Mouse (Mus musculus) limb, embryonic 14.5 days (tissue): ENCODE data around the gene Cd59a. TPM values are rescaled to one million over a fixed set of nuclear protein-coding genes. Genes with fewer than 3 reads are reported as not detected.
A peak's percentile ranks its signal among the peaks of the same experiment; 100 is the strongest.

Source experiments
- ATAC-seq: fragments of 200-750 bp; cut with Nextera tagmentation; 2 replicates; pipeline ENCODE4 v1.8.0; 2017; ENCODE audit warnings: low read depth, moderate number of reproducible peaks, moderate TSS enrichment; ENCODE audit not compliant: low FRiP score
- DNase-seq: peaks from one replicate; pipeline ENCODE4 v3.0.0-alpha.2; 2015; ENCODE audit warnings: low spot score
- H3K27ac ChIP-seq: fragments of 300-500 bp; sonication (generic); replicated peaks from 2 replicates; pipeline ENCODE4 v1.5.1; 2014; ENCODE audit warnings: low read depth, mild to moderate bottlenecking, low read length, moderate library complexity, mixed read lengths
- H3K27me3 ChIP-seq: fragments of 300-500 bp; sonication (generic); 2 replicates; pipeline ENCODE4 v1.6.1; 2014; ENCODE audit warnings: low read length, mixed read lengths; ENCODE audit not compliant: control insufficient read depth, insufficient read depth
- H3K36me3 ChIP-seq: fragments of 300-500 bp; sonication (generic); 2 replicates; pipeline ENCODE4 v1.6.1; 2014; ENCODE audit warnings: mild to moderate bottlenecking, low read length, moderate library complexity, mixed read lengths; ENCODE audit not compliant: control insufficient read depth, insufficient read depth
- H3K4me1 ChIP-seq: fragments of 300-500 bp; sonication (generic); 2 replicates; pipeline ENCODE4 v1.6.1; 2014; ENCODE audit warnings: antibody characterized with exemption, low read length, mixed read lengths; ENCODE audit not compliant: control insufficient read depth, insufficient read depth
- H3K4me2 ChIP-seq: fragments of 300-500 bp; sonication (generic); replicated peaks from 2 replicates; pipeline ENCODE4 v1.6.1; 2014; ENCODE audit warnings: low read depth, mild to moderate bottlenecking, low read length, moderate library complexity; ENCODE audit not compliant: severe bottlenecking
- H3K4me3 ChIP-seq: fragments of 300-500 bp; sonication (generic); replicated peaks from 2 replicates; pipeline ENCODE4 v1.5.1; 2014; ENCODE audit warnings: low read length
- H3K9ac ChIP-seq: fragments of 300-500 bp; sonication (generic); 2 replicates; pipeline ENCODE4 v1.6.1; 2014; ENCODE audit warnings: mild to moderate bottlenecking, low read depth, low read length, moderate library complexity; ENCODE audit not compliant: severe bottlenecking
- H3K9me3 ChIP-seq: fragments of 300-500 bp; sonication (generic); 2 replicates; pipeline ENCODE4 v1.6.1; 2016; ENCODE audit warnings: low read length; ENCODE audit not compliant: control insufficient read depth
- POLR2A ChIP-seq: fragments of 200-500 bp; IDR thresholded peaks from 2 replicates; pipeline ENCODE4 v1.8.0; 2012; ENCODE audit warnings: inconsistent platforms, mild to moderate bottlenecking, moderate library complexity, borderline replicate concordance; ENCODE audit not compliant: insufficient read depth, insufficient read length; ENCODE audit errors: extremely low read depth
- WGBS: fragments of 180-500 bp; shearing (Covaris S2); extraction: QIAGEN DNeasy Blood & Tissue Kit; methylation state at CpG from one replicate; pipeline ENCODE4 v1.1.7; 2014; 5-methylcytosine and 5-hydroxymethylcytosine counted together
- polyA plus RNA-seq, 2 experiments: library from polyadenylated mRNA; depleted of rRNA in 1 of 2; stranded (reverse) in 1 of 2; unstranded in 1 of 2; fragments of >200 nt; fragmentation: Nextera tagmentation in 1 of 2; extraction: Ambion mirVana in 1 of 2; gene quantifications; 2 replicates each; pipeline versions ENCODE4 v1.2.1 to v1.2.3; 2012 to 2014

Gene Cd59a
- polyA plus RNA-seq, 2 experiments = 9.9 to 14.4 TPM

DNA sequence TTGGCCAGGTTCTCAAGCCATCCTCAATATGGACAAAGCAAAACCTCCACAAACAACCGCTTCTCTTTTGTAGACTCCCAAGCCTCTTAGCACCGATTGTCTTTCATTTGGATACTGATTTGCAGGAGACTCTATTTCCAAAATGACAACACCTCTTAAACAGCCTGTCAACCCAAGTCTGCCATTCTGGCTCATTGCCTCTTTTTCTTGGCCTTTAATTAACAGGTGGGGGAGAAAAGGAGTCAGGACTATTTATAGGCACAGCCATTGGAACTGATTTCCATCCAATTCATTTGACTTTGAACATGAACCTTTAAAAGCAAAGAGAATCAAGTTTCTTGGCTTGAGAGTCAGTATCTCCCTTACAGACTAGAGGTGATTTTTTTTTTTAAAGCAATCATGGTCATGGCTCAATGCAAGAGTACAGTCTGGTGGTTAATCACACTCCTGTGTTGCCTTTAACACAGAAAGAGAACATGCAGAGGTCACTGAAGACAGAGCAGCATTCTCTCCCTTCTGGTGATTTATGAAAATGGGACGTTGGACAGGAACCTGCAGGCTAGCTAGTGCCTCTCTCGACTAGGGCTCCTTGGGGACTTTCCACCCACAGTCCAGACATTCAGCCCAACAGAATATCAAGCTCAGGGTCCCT is 52.4 kb downstream of the Cd59a start:
- H3K9me3 ChIP-seq = no peaks in the 10 kb centered on the region
- H3K9ac ChIP-seq = no peak overlapping the region
- no peak overlapping the region for H3K4me2 ChIP-seq
- H3K4me1 ChIP-seq = no peaks in the 10 kb centered on the region
- H3K36me3 ChIP-seq = no peaks in the 10 kb centered on the region
- H3K27me3 ChIP-seq = no peaks in the 10 kb centered on the region
- ATAC-seq (no peak), DNase-seq (no peak)
- H3K27ac ChIP-seq = no peak overlapping the region
- 61% methylated on average over 4 of the region's 4 CpGs for WGBS
- no peak overlapping the region for H3K4me3 ChIP-seq
- TF ChIP-seq POLR2A = no peak

DNA sequence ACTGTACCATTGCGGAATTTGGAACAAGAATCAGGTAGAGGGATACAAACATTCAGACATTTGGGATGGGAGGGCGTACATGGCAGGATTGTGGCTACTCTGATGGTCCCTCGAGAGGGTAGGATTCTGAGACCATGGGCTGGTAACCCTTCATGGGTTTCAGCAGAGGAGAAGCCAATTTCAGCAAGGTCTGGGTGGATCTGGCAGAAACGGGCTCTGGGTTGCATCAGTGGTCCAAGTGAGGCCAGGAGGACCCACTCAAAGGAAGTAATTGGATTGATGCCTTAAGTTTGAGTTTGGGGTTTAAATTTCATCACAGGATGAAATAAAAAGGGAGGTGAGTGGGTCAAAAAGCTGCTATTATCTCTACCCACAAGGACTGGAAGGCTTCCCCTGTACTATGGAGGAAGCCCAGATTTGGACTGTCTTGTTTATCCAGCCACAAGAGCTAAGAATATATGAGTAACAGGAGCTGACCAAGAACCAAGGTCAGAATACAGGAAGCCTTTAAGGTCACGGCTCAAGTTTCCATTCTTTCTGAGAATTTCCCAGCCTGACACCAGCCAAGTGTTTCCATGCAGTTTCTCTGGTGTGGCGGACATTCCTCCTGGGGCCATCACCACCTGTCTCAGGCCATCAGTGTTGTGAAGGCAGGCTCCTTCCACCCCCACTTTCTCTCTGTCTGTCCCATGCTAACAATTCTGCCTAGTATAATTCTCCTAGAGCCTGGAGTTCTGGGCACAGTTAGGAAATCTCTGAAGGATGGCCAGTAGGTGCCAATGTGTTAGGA is 55.2 kb downstream of the Cd59a start:
- Histone ChIP-seq H3K4me1 (no peaks in the 10 kb centered on the region), H3K9ac (no peak overlapping the region), H3K4me3 (no peak overlapping the region), H3K27me3 (no peaks in the 10 kb centered on the region), H3K9me3 (no peaks in the 10 kb centered on the region), H3K36me3 (no peaks in the 10 kb centered on the region), H3K4me2 (no peak overlapping the region), H3K27ac (no peak overlapping the region)
- WGBS = 79% methylated on average over 6 of the region's 6 CpGs
- no peak for TF ChIP-seq POLR2A
- ATAC-seq (peak; percentile 76), DNase-seq (peak; percentile 41)

DNA sequence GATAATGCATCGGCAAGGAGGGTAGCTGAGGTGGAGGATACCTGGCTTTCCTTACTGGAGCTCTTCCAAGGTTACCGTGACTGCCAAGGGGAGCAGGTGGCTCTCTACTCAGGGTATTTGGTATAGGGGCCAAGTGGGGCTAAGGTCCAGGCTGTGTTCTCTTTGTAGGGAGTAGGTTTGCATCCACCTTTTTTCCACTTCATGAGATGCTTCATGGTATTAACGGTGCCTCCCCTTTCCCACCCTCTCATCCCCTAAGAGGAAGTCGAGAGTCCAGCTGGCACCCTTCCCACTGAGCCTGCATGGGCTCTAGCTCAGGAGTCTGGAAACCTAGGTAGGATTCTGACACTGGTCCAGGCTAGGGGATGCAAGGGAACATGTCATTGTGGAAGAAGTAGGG is 57.7 kb downstream of the Cd59a start:
- Histone ChIP-seq H3K9me3 (no peaks in the 10 kb centered on the region), H3K36me3 (no peaks in the 10 kb centered on the region), H3K27ac (no peak overlapping the region), H3K4me2 (no peak overlapping the region), H3K4me3 (no peak overlapping the region), H3K4me1 (no peaks in the 10 kb centered on the region), H3K27me3 (no peaks in the 10 kb centered on the region), H3K9ac (no peak overlapping the region)
- DNase-seq = no peak
- TF ChIP-seq POLR2A = no peak
- 81% methylated on average over 4 of the region's 4 CpGs for WGBS
- no peak for ATAC-seq

DNA sequence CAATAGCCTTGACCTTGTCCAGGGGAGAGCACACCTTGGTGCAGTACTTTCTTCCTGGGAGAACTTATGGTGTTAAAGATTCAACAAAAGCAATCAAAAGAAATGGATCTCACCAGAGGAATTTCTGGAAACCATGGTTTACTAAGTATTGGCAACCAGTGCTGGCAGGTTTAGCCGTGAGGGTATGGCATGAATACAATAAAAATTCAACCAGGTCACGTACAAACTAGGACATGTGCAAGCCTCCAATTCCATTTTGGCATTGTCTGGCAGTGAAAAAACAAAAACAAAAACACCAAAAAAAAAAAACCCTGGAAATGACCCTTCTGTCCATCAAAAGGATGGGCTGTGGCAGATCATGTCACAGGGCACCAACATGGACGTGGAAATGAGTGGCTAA is 58.3 kb downstream of the Cd59a start:
- DNase-seq (no peak), ATAC-seq (no peak)
- H3K36me3 ChIP-seq = no peaks in the 10 kb centered on the region
- WGBS = 83% methylated on average over 3 of the region's 3 CpGs
- no peaks in the 10 kb centered on the region for H3K27me3 ChIP-seq
- H3K4me2 ChIP-seq = no peak overlapping the region
- TF ChIP-seq POLR2A = no peak
- no peak overlapping the region for H3K27ac ChIP-seq
- H3K9ac ChIP-seq = no peak overlapping the region
- H3K4me3 ChIP-seq = no peak overlapping the region
- no peaks in the 10 kb centered on the region for H3K9me3 ChIP-seq
- no peaks in the 10 kb centered on the region for H3K4me1 ChIP-seq

DNA sequence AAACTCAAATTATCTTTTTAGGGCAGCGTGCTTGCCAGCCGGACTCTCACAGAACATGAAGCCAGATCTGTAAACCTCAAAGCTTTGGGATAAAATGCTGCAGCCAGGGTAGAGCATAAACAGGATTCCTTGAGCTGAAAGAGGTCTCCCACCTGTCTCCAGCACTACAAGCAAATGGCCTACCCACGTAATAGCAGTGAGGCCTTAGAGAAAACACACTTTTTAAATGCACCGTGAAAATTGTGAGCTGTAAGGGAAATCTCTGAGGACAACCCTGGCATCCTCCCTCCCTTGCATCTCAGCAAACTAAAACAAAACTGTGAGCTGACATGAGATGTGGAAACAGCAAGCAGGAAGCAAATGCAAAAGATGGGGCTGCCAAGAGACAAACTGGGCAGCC is 62.2 kb downstream of the Cd59a start:
- H3K36me3 ChIP-seq = no peaks in the 10 kb centered on the region
- H3K27ac ChIP-seq = no peak overlapping the region
- H3K4me1 ChIP-seq = no peaks in the 10 kb centered on the region
- no peaks in the 10 kb centered on the region for H3K27me3 ChIP-seq
- H3K9ac ChIP-seq = no peak overlapping the region
- no peak overlapping the region for H3K4me2 ChIP-seq
- H3K9me3 ChIP-seq = no peaks in the 10 kb centered on the region
- H3K4me3 ChIP-seq = no peak overlapping the region
- DNase-seq = no peak
- ATAC-seq = no peak
- no peak for TF ChIP-seq POLR2A
- 57% methylated on average over 4 of the region's 4 CpGs for WGBS

DNA sequence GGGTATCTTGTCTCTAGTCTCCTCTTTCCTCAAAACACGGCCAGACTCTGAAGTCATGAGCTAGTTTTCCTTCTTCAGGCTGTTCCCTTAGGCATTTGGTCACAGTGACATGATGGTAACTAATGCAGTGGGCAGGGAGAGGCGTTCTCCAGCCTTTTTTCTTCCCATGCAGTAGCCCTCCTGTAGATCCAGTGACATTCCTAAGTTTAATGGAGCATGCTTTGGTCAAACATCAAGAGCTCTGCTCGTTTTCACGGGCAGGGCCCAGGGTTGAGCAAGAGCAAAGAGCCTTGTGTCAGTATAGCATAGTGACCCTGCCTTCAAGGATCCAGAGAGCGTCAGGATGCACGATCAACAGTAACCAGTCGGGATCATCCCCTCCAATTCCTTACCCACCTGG is 67.8 kb downstream of the Cd59a start:
- no peak overlapping the region for H3K9ac ChIP-seq
- H3K27me3 ChIP-seq = no peaks in the 10 kb centered on the region
- no peaks in the 10 kb centered on the region for H3K4me1 ChIP-seq
- TF ChIP-seq POLR2A = no peak
- no peaks in the 10 kb centered on the region for H3K36me3 ChIP-seq
- ATAC-seq (no peak), DNase-seq (no peak)
- WGBS = 74% methylated on average over 7 of the region's 7 CpGs
- H3K4me3 ChIP-seq = no peak overlapping the region
- H3K27ac ChIP-seq = no peak overlapping the region
- no peak overlapping the region for H3K4me2 ChIP-seq
- no peaks in the 10 kb centered on the region for H3K9me3 ChIP-seq
